30 mouse cellular contexts compared by ENCODE assay signal in the genomic region with DNA sequence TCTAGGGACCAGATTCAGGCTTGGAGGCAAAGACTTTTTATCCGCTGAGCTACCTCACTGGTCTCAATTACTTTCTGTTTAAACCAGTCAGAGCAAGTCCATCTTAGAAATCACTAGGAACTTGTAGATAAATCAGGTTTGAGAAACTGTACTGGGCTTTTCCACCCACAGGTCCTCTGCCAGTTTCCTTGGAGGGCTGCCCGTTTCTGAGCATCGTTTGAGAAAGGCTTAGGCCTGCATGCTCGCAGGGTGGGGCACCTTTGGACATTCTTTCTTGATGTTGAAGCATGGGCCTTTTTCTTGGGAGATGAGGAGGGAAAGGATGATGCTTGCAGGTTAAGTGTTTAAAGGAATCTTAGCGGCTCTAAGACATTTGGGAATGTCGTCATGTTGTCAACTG.
DNase-seq lines count a peak whose midpoint lies in the region; ATAC-seq lines count a peak whose summit lies in the region.
"Had no signal": no experiment of that assay in that cellular context is flagged by ENCODE, and none has a peak within 500 bp of the region (broad histone marks: within the 10 kb centered on the region; RNA-seq: fewer than 3 reads in every experiment).

No protein-coding gene starts in this region.

- peak; percentile 36; the same call in 1 of the 2 replicates for ATAC-seq in frontal cortex, adult (ENCODE audit: low TSS enrichment)
- no peak for ATAC-seq in heart, embryonic 13.5 days (ENCODE audit: extremely low read depth, insufficient number of reproducible peaks, low FRiP score, low TSS enrichment)
- ATAC-seq in hindbrain, embryonic 16.5 days: no peak
- ATAC-seq: CD4-positive, CD25-positive, alpha-beta regulatory T cell, adult 4 months; forebrain, embryonic 15.5 days; hindbrain, postnatal 0 days; intestine, embryonic 15.5 days had no signal

- WGBS in heart, embryonic 13.5 days: 86% methylated on average over 6 of the region's 6 CpGs
- 90% methylated on average over 6 of the region's 6 CpGs for WGBS in hindbrain, embryonic 16.5 days

- no peak overlapping the region for H3K9ac ChIP-seq in heart, embryonic 13.5 days
- H3K9ac ChIP-seq in hindbrain, embryonic 16.5 days (ENCODE audit: low read depth, low read length): no peak overlapping the region
- H3K9ac ChIP-seq: embryonic facial prominence, embryonic 13.5 days; forebrain, embryonic 15.5 days; intestine, embryonic 15.5 days; liver, embryonic 14.5 days; lung, embryonic 14.5 days; midbrain, embryonic 12.5 days; neural tube, embryonic 12.5 days had no signal

- peaks cover 63% of the 10 kb centered on the region for H3K4me1 ChIP-seq in heart, embryonic 13.5 days
- no peaks in the 10 kb centered on the region for H3K4me1 ChIP-seq in hindbrain, embryonic 16.5 days (ENCODE audit: control insufficient read depth, insufficient read depth, low read depth, low read length)
- H3K4me1 ChIP-seq: forebrain, embryonic 15.5 days; intestine, embryonic 15.5 days; megakaryocyte, embryonic 14.5 days; neural tube, embryonic 12.5 days had no signal

- H3K4me2 ChIP-seq in heart, embryonic 13.5 days: no peak overlapping the region
- no peak overlapping the region for H3K4me2 ChIP-seq in hindbrain, embryonic 16.5 days (ENCODE audit: low read length)
- H3K4me2 ChIP-seq: embryonic facial prominence, embryonic 13.5 days; forebrain, embryonic 15.5 days; intestine, embryonic 15.5 days; lung, embryonic 14.5 days; midbrain, embryonic 12.5 days; neural tube, embryonic 12.5 days had no signal

- intact Hi-C loops in heart, postnatal 10 days (cut with DNase I): no loop called here
- intact Hi-C loops in left cerebral cortex, postnatal 14 days (cut with DNase I): no loop called here

- no peaks in the 10 kb centered on the region; the same call in 1 of the 2 replicates for H3K27me3 ChIP-seq in heart, embryonic 13.5 days (replicated peaks)
- no peaks in the 10 kb centered on the region for H3K27me3 ChIP-seq in hindbrain, embryonic 16.5 days (replicated peaks; ENCODE audit: control insufficient read depth, insufficient read depth, low read length)
- H3K27me3 ChIP-seq: embryonic facial prominence, embryonic 13.5 days; forebrain, embryonic 15.5 days; intestine, embryonic 15.5 days; megakaryocyte, embryonic 14.5 days; midbrain, embryonic 12.5 days; neural tube, embryonic 12.5 days had no signal

- H3K4me3 ChIP-seq in heart, embryonic 13.5 days: no peak overlapping the region
- H3K4me3 ChIP-seq in hindbrain, embryonic 16.5 days (ENCODE audit: low read length): no peak overlapping the region
- H3K4me3 ChIP-seq: embryonic facial prominence, embryonic 13.5 days; forebrain, embryonic 10.5 days; forebrain, embryonic 15.5 days; intestine, embryonic 15.5 days; layer of hippocampus, adult 2 months; megakaryocyte, embryonic 14.5 days; midbrain, embryonic 12.5 days; myocyte; neural tube, embryonic 12.5 days had no signal

- DNase-seq in frontal cortex, adult 2 months (ENCODE audit: extremely low spot score in 1 of 2, low spot score in 1 of 2): no peak
- no peak for DNase-seq in heart, postnatal 10 days
- DNase-seq in left cerebral cortex, adult 18-20 months (ENCODE audit: low spot score in 2 of 2): peak; percentile 33 to 36
- DNase-seq in left cerebral cortex, postnatal 14 days (ENCODE audit: low spot score in 2 of 2): no peak
- DNase-seq: adrenal gland, postnatal 25 days; cerebellum, adult 2 months; gastrocnemius, postnatal 14 days; kidney, adult 2 months; kidney, postnatal 36 days; liver; lung, embryonic 14.5 days; lung, postnatal 4 days; right cerebral cortex, adult 18-20 months; spleen, adult 18-20 months; thymus, postnatal 14 days had no signal

- peak overlapping the region; percentile 85 for H3K27ac ChIP-seq in heart, embryonic 13.5 days (replicated peaks)
- H3K27ac ChIP-seq in hindbrain, embryonic 16.5 days (ENCODE audit: low read depth, low read length): no peak overlapping the region
- H3K27ac ChIP-seq: embryonic facial prominence, embryonic 13.5 days; forebrain, embryonic 10.5 days; forebrain, embryonic 15.5 days; hindbrain, postnatal 0 days; intestine, embryonic 15.5 days; layer of hippocampus, adult 2 months; liver, embryonic 14.5 days; midbrain, embryonic 12.5 days; neural tube, embryonic 12.5 days had no signal

- no peaks in the 10 kb centered on the region for H3K9me3 ChIP-seq in heart, embryonic 13.5 days
- H3K9me3 ChIP-seq in hindbrain, embryonic 16.5 days (ENCODE audit: control insufficient read depth, low read length): no peaks in the 10 kb centered on the region
- H3K9me3 ChIP-seq: embryonic facial prominence, embryonic 13.5 days; forebrain, embryonic 10.5 days; forebrain, embryonic 15.5 days; intestine, embryonic 15.5 days; midbrain, embryonic 12.5 days; neural tube, embryonic 12.5 days had no signal

- no peaks in the 10 kb centered on the region for H3K36me3 ChIP-seq in heart, embryonic 13.5 days
- no peaks in the 10 kb centered on the region for H3K36me3 ChIP-seq in hindbrain, embryonic 16.5 days (ENCODE audit: control insufficient read depth, insufficient read depth, low read length)
- H3K36me3 ChIP-seq: embryonic facial prominence, embryonic 13.5 days; forebrain, embryonic 10.5 days; forebrain, embryonic 15.5 days; intestine, embryonic 15.5 days; midbrain, embryonic 12.5 days; neural tube, embryonic 12.5 days had no signal

Comparison
In these comparisons a context has a peak if more than half of its experiments do, and no peak if none do; other contexts are left out.
1. DNase-seq: peak in left cerebral cortex, adult 18-20 months (2 of 2); none in frontal cortex, adult 2 months (0 of 2), heart, postnatal 10 days (0 of 2) and left cerebral cortex, postnatal 14 days (0 of 2).